Mouse (Mus musculus) stomach, embryonic 16.5 days (tissue): ENCODE data around the gene Rec8. TPM values are rescaled to one million over a fixed set of nuclear protein-coding genes. Genes with fewer than 3 reads are reported as not detected.

Source experiments
- ATAC-seq: fragments of 200-750 bp; cut with Nextera tagmentation; 2 replicates; pipeline ENCODE4 v1.8.0; 2017; ENCODE audit warnings: moderate number of reproducible peaks, moderate TSS enrichment; ENCODE audit not compliant: insufficient read depth, low FRiP score
- H3K27ac ChIP-seq: fragments of 300-500 bp; sonication (generic); 2 replicates; pipeline ENCODE4 v1.5.1; 2014; ENCODE audit warnings: low read length
- H3K27me3 ChIP-seq: fragments of 300-500 bp; sonication (generic); 2 replicates; pipeline ENCODE4 v1.6.1; 2014; ENCODE audit warnings: low read length, control low read depth, mixed read lengths; ENCODE audit not compliant: control insufficient read depth, insufficient read depth
- H3K36me3 ChIP-seq: fragments of 300-500 bp; sonication (generic); 2 replicates; pipeline ENCODE4 v1.6.1; 2014; ENCODE audit warnings: low read length; ENCODE audit not compliant: control insufficient read depth, insufficient read depth
- H3K4me1 ChIP-seq: fragments of 300-500 bp; sonication (generic); 2 replicates; pipeline ENCODE4 v1.6.1; 2014; ENCODE audit warnings: low read length, control low read depth, mixed read lengths; ENCODE audit not compliant: control insufficient read depth, insufficient read depth
- H3K4me2 ChIP-seq: fragments of 300-500 bp; sonication (generic); 2 replicates; pipeline ENCODE4 v1.6.1; 2014; ENCODE audit warnings: low read depth, low read length, mixed read lengths
- H3K4me3 ChIP-seq: fragments of 300-500 bp; sonication (generic); replicated peaks from 2 replicates; pipeline ENCODE4 v1.5.1; 2014; ENCODE audit warnings: mild to moderate bottlenecking, low read length
- H3K9ac ChIP-seq: fragments of 300-500 bp; sonication (generic); 2 replicates; pipeline ENCODE4 v1.6.1; 2014; ENCODE audit warnings: low read length
- H3K9me3 ChIP-seq: fragments of 300-500 bp; sonication (generic); replicated peaks from 2 replicates; pipeline ENCODE4 v1.6.1; 2016; ENCODE audit warnings: low read length, control low read depth; ENCODE audit not compliant: control insufficient read depth
- WGBS: fragments of 180-500 bp; shearing (Covaris S2); extraction: QIAGEN DNeasy Blood & Tissue Kit; methylation state at CpG from one replicate; pipeline ENCODE4 v1.1.7; 2014; 5-methylcytosine and 5-hydroxymethylcytosine counted together
- polyA plus RNA-seq: library from polyadenylated mRNA; unstranded; fragments of >200 nt; fragmentation: Nextera tagmentation; extraction: Ambion mirVana; gene quantifications from 2 replicates; pipeline ENCODE4 v1.2.1, GENCODE M21; 2015

Rec8 gene
- polyA plus RNA-seq, 1 experiment from 2014 or later: 10.9 TPM

GRCm38 (mm10) chr14:55603633-55604576 lies 13.9 kb upstream of the Rec8 start:
- Histone ChIP-seq H3K27me3 (no peaks in the 10 kb centered on the region), H3K9ac (peak overlapping the region; percentile 72), H3K4me1 (peaks cover 13% of the 10 kb centered on the region; the same call in 1 of the 2 replicates), H3K27ac (peak overlapping the region; percentile 89), H3K9me3 (no peaks in the 10 kb centered on the region), H3K4me3 (peak overlapping the region; percentile 47), H3K4me2 (peak overlapping the region; percentile 56), H3K36me3 (peaks cover 11% of the 10 kb centered on the region; the same call in 1 of the 2 replicates)
- ATAC-seq: peak; percentile 96
- 14% methylated on average over 19 of the region's 19 CpGs for WGBS

- no peaks in the 10 kb centered on the region for H3K9me3 ChIP-seq
- peak overlapping the region; percentile 89 for H3K27ac ChIP-seq
- peak overlapping the region; percentile 36; the same call in 1 of the 2 replicates for H3K9ac ChIP-seq
- H3K4me2 ChIP-seq: peak overlapping the region; percentile 56
- H3K4me1 ChIP-seq: peaks cover 13% of the 10 kb centered on the region; the same call in 1 of the 2 replicates
- H3K4me3 ChIP-seq: peak overlapping the region; percentile 47
- H3K27me3 ChIP-seq: no peaks in the 10 kb centered on the region
- H3K36me3 ChIP-seq: peaks cover 14% of the 10 kb centered on the region; the same call in 1 of the 2 replicates
- no peak for ATAC-seq
- WGBS: 92% methylated on average over 11 of the region's 11 CpGs
These were observed 13.0 kb upstream of the Rec8 start for GRCm38 (mm10) chr14:55604823-55605222.

- Histone ChIP-seq H3K4me2 (no peak overlapping the region), H3K27me3 (no peaks in the 10 kb centered on the region), H3K36me3 (peaks cover 14% of the 10 kb centered on the region; the same call in 1 of the 2 replicates), H3K9ac (no peak overlapping the region), H3K9me3 (no peaks in the 10 kb centered on the region), H3K27ac (no peak overlapping the region), H3K4me3 (no peak overlapping the region), H3K4me1 (peaks cover 13% of the 10 kb centered on the region; the same call in 1 of the 2 replicates)
- ATAC-seq: no peak
- 90% methylated on average over 16 of the region's 16 CpGs for WGBS
These were observed 11.9 kb upstream of the Rec8 start for GRCm38 (mm10) chr14:55605743-55606459.

GRCm38 (mm10) chr14:55608339-55608738 lies 9.5 kb upstream of the Rec8 start:
- H3K9me3 ChIP-seq: no peaks in the 10 kb centered on the region
- WGBS: 96% methylated on average over 6 of the region's 6 CpGs

GRCm38 (mm10) chr14:55613346-55613745 lies 4.5 kb upstream of the Rec8 start:
- Histone ChIP-seq H3K36me3 (peaks cover 9% of the 10 kb centered on the region; the same call in 1 of the 2 replicates), H3K4me2 (no peak overlapping the region), H3K27ac (no peak overlapping the region), H3K27me3 (no peaks in the 10 kb centered on the region), H3K9ac (no peak overlapping the region), H3K4me1 (peaks cover 2% of the 10 kb centered on the region; the same call in 1 of the 2 replicates), H3K4me3 (no peak overlapping the region), H3K9me3 (no peaks in the 10 kb centered on the region)
- WGBS: 57% methylated on average over 6 of the region's 6 CpGs
- ATAC-seq: no peak

More at GRCm38 (mm10) chr14:55608339-55608738, 9.5 kb upstream of the Rec8 start:
- no peak overlapping the region for H3K4me2 ChIP-seq
- peaks cover 12% of the 10 kb centered on the region; the same call in 1 of the 2 replicates for H3K4me1 ChIP-seq
- no peaks in the 10 kb centered on the region for H3K27me3 ChIP-seq
- H3K4me3 ChIP-seq: no peak overlapping the region
- peaks cover 14% of the 10 kb centered on the region; the same call in 1 of the 2 replicates for H3K36me3 ChIP-seq
- no peak for ATAC-seq
- H3K27ac ChIP-seq: no peak overlapping the region
- no peak overlapping the region for H3K9ac ChIP-seq

GRCm38 (mm10) chr14:55614565-55615178 lies 3.2 kb upstream of the Rec8 start:
- no peak for ATAC-seq
- H3K4me2 ChIP-seq: no peak overlapping the region
- H3K27me3 ChIP-seq: no peaks in the 10 kb centered on the region
- no peak overlapping the region for H3K27ac ChIP-seq
- WGBS: 76% methylated on average over 7 of the region's 7 CpGs
- H3K4me1 ChIP-seq: peaks cover 8% of the 10 kb centered on the region
- no peak overlapping the region for H3K9ac ChIP-seq
- peaks cover 2% of the 10 kb centered on the region; the same call in 1 of the 2 replicates for H3K36me3 ChIP-seq
- no peak overlapping the region for H3K4me3 ChIP-seq
- no peaks in the 10 kb centered on the region for H3K9me3 ChIP-seq

GRCm38 (mm10) chr14:55615876-55616275 lies 2.0 kb upstream of the Rec8 start:
- no peak overlapping the region for H3K4me2 ChIP-seq
- 45% methylated on average over 2 of the region's 2 CpGs for WGBS
- ATAC-seq: no peak
- H3K27ac ChIP-seq: no peak overlapping the region
- H3K4me3 ChIP-seq: no peak overlapping the region
- no peak overlapping the region for H3K9ac ChIP-seq
- H3K9me3 ChIP-seq: no peaks in the 10 kb centered on the region
- peaks cover 8% of the 10 kb centered on the region for H3K4me1 ChIP-seq
- H3K36me3 ChIP-seq: no peaks in the 10 kb centered on the region
- H3K27me3 ChIP-seq: no peaks in the 10 kb centered on the region

- no peak overlapping the region for H3K27ac ChIP-seq
- H3K27me3 ChIP-seq: no peaks in the 10 kb centered on the region
- WGBS: 70% methylated on average over 2 of the region's 2 CpGs
These were observed 993 bp upstream of the Rec8 start for GRCm38 (mm10) chr14:55616844-55617243.

More at GRCm38 (mm10) chr14:55616844-55617243, 993 bp upstream of the Rec8 start:
- Histone ChIP-seq H3K4me1 (peaks cover 8% of the 10 kb centered on the region), H3K9ac (no peak overlapping the region), H3K4me3 (no peak overlapping the region), H3K4me2 (no peak overlapping the region), H3K36me3 (no peaks in the 10 kb centered on the region), H3K9me3 (no peaks in the 10 kb centered on the region)
- no peak for ATAC-seq
